Mouse (Mus musculus) spleen, postnatal 14 days (tissue): ENCODE results near the gene Cntn6.

ENCODE experiments used
- DNase-seq, 2 experiments: peaks; one replicate each; pipeline ENCODE4 v3.0.0; 2021 to 2022; ENCODE audit warnings: low spot score in 2 of 2

Cntn6 gene

DNA sequence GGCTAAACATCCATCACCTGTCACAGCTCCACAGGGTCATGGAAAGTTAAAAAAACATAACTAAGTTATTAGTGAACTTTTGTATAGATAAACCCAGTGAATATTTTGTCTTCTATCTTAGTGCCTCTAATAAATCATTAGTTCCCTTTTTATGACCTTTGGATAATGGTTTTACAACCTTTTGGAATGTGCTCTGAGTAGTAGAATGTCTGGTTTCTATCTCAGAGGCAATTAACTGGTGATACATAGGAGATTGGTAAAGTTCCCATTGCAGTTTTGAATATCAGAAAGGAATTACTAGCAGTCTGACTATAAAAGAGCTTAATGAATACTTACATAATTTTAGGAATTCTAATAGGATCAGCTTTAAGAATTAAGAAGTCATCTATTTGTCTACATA is 265.5 kb downstream of the Cntn6 start:
- no peak for DNase-seq

GRCm38 (mm10) chr6:104761226-104761625 is 268.6 kb downstream of the Cntn6 start:
- no peak for DNase-seq

DNA sequence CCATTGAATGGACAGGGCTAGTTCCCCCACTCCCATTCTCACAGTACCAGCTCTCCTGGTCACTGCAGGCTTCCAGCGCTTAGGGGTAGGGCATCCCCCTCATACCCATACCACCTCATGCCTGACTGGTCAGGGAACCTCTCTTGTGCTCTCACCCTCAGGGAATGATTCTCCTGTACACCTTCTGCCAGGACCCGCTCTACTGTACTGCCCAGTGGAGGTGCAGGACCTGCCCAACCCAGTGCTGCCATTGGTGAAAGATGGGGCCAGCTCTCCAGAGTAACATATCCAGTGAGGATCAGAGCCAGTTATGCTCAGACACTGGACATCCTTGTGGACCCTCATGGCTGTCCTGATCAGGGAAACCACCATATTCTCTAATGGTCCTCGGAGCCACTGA is 291.3 kb downstream of the Cntn6 start:
- DNase-seq = no peak

- DNase-seq = no peak
Measured at GRCm38 (mm10) chr6:104787502-104787901, 294.9 kb downstream of the Cntn6 start.

DNA sequence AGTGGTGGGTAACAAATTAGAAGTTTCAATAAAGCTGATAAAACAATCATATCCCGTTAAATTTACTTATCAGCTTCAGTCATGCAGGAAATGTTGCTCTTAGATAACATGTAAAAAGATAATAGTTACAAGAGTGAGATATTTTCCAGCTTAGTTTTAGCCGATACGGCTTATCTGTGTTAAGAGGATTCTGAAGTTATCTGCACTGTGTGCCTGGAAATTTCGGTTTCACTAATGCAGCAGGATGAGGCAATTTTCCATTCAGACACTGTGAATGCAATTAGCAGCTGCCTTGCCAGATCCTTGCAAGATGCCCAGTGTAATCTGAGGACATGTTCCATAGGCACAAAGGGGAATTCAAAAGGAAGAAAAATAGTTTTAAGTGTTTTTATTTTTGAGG is 315.9 kb downstream of the Cntn6 start:
- no peak for DNase-seq

DNA sequence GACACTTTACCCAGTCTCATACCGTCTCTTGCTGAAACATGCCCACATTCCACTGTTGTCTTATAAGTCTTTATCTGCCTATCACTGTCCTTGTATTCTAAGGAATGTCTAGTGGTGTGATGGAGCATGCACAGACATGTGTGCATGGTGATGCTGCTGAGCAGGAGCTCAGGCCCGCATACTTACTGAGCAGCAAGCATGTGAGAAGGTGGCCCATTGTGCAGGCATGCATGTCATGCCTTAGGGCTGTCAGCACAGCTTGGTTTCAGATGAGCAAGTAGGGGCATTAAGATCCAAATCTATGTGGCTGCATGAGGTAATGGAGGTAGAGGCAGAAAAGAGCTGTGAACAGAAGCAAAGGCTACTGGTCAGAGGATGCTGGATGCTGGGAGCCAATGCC is 323.0 kb downstream of the Cntn6 start:
- DNase-seq = no peak

DNA sequence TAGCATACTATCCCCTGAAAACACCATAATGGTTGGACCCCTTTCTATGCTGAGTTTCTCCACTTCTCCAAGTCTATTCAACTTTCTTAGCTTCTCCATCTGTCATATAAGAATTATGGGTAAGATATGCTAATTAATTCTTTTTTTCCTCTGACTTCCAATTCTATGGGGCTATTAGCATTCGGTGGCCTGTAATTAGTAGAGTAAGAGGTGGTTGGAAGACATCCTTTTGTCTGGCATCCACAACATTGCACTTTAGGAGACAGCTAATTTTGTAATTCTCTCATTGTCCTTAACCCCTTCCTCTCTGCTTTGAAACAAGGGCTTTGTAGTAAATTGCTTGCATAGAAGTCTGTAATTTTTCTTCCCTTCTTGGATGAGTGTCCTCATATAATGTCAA is 387.1 kb downstream of the Cntn6 start:
- DNase-seq = no peak

GRCm38 (mm10) chr6:104884021-104884420 is 391.4 kb downstream of the Cntn6 start:
- no peak for DNase-seq

- no peak for DNase-seq
Measured at GRCm38 (mm10) chr6:104885829-104886228, 393.2 kb downstream of the Cntn6 start.

DNA sequence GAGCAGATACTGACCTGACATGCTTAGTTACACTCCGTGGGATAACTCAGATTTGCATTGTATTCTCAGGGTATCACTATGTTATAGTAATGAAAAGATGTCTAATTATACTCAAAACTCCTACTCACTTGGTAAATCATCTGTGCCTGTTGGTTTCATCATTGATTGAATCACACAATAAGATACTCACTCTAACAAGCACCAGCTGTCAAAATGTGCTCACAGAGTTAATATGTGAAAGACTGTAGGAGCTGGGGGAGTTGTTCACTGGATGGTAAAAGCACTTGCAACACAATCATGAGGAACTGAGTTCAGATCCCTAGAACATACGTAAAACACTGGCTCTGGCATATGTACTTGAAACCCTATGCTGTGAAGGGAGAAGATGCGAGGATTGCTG is 398.5 kb downstream of the Cntn6 start:
- no peak for DNase-seq
